Mouse (Mus musculus) limb, embryonic 14.5 days (tissue): ENCODE data around the gene Slc5a5. TPM values are rescaled to one million over a fixed set of nuclear protein-coding genes. Genes with fewer than 3 reads are reported as not detected.
"Not testable (repeated sequence)": the region's sequence is repeated elsewhere in the genome, so short reads cannot be mapped to it uniquely, and the experiment has no call there.

ENCODE experiments used
- ATAC-seq: fragments of 200-750 bp; cut with Nextera tagmentation; 2 replicates; pipeline ENCODE4 v1.8.0; 2017; ENCODE audit warnings: low read depth, moderate number of reproducible peaks, moderate TSS enrichment; ENCODE audit not compliant: low FRiP score
- DNase-seq: peaks from one replicate; pipeline ENCODE4 v3.0.0-alpha.2; 2015; ENCODE audit warnings: low spot score
- H3K27ac ChIP-seq: fragments of 300-500 bp; sonication (generic); replicated peaks from 2 replicates; pipeline ENCODE4 v1.5.1; 2014; ENCODE audit warnings: low read depth, mild to moderate bottlenecking, low read length, moderate library complexity, mixed read lengths
- H3K27me3 ChIP-seq: fragments of 300-500 bp; sonication (generic); 2 replicates; pipeline ENCODE4 v1.6.1; 2014; ENCODE audit warnings: low read length, mixed read lengths; ENCODE audit not compliant: control insufficient read depth, insufficient read depth
- H3K36me3 ChIP-seq: fragments of 300-500 bp; sonication (generic); 2 replicates; pipeline ENCODE4 v1.6.1; 2014; ENCODE audit warnings: mild to moderate bottlenecking, low read length, moderate library complexity, mixed read lengths; ENCODE audit not compliant: control insufficient read depth, insufficient read depth
- H3K4me1 ChIP-seq: fragments of 300-500 bp; sonication (generic); 2 replicates; pipeline ENCODE4 v1.6.1; 2014; ENCODE audit warnings: antibody characterized with exemption, low read length, mixed read lengths; ENCODE audit not compliant: control insufficient read depth, insufficient read depth
- H3K4me2 ChIP-seq: fragments of 300-500 bp; sonication (generic); replicated peaks from 2 replicates; pipeline ENCODE4 v1.6.1; 2014; ENCODE audit warnings: low read depth, mild to moderate bottlenecking, low read length, moderate library complexity; ENCODE audit not compliant: severe bottlenecking
- H3K4me3 ChIP-seq: fragments of 300-500 bp; sonication (generic); replicated peaks from 2 replicates; pipeline ENCODE4 v1.5.1; 2014; ENCODE audit warnings: low read length
- H3K9ac ChIP-seq: fragments of 300-500 bp; sonication (generic); 2 replicates; pipeline ENCODE4 v1.6.1; 2014; ENCODE audit warnings: mild to moderate bottlenecking, low read depth, low read length, moderate library complexity; ENCODE audit not compliant: severe bottlenecking
- H3K9me3 ChIP-seq: fragments of 300-500 bp; sonication (generic); 2 replicates; pipeline ENCODE4 v1.6.1; 2016; ENCODE audit warnings: low read length; ENCODE audit not compliant: control insufficient read depth
- POLR2A ChIP-seq: fragments of 200-500 bp; IDR thresholded peaks from 2 replicates; pipeline ENCODE4 v1.8.0; 2012; ENCODE audit warnings: inconsistent platforms, mild to moderate bottlenecking, moderate library complexity, borderline replicate concordance; ENCODE audit not compliant: insufficient read depth, insufficient read length; ENCODE audit errors: extremely low read depth
- WGBS: fragments of 180-500 bp; shearing (Covaris S2); extraction: QIAGEN DNeasy Blood & Tissue Kit; methylation state at CpG from one replicate; pipeline ENCODE4 v1.1.7; 2014; 5-methylcytosine and 5-hydroxymethylcytosine counted together
- polyA plus RNA-seq, 2 experiments: library from polyadenylated mRNA; depleted of rRNA in 1 of 2; stranded (reverse) in 1 of 2; unstranded in 1 of 2; fragments of >200 nt; fragmentation: Nextera tagmentation in 1 of 2; extraction: Ambion mirVana in 1 of 2; gene quantifications; 2 replicates each; pipeline versions ENCODE4 v1.2.1 to v1.2.3; 2012 to 2014

Gene Slc5a5
- polyA plus RNA-seq, 2 experiments, result 0.83 to 1.4 TPM

DNA sequence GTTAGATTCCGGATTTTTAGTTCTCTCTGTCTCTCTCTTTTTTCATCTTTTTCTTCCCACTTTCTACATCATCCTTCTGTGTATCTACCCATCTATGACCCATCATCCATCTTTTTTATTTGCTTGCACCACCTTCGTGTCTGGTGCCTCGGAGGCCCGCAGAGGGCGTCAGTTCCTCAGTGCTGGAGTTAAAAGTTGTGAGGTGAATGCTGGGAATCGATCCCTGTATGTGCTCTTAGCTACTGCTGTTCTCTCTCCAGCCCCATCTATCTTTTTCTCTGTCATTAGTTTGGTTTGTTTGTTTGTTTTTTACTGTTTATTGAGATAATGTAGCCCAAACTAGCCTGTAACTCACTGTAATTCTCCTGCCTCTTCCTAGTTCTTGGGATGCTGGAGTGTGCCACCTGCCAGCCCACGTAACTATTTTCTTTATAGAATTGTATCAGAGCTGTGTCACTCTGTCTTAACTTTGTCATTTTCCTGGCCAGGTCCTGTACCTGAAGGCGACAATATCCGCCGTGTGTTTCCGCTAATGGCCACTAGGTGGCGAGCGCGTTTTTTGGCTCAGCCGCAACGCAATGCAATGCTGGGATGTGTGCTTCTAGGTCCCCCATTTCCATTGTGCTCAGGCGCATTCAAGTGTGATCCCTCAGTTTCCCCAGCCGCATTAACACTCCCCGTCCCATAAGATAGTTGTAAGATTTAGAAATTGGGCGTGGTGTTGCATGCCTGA, 5.3 kb upstream of the Slc5a5 start:
- Histone ChIP-seq H3K4me3 (peak overlapping the region; percentile 77), H3K36me3 (peaks cover 30% of the 10 kb centered on the region), H3K4me1 (peaks cover 6% of the 10 kb centered on the region; the same call in 1 of the 2 replicates), H3K27me3 (peaks cover 9% of the 10 kb centered on the region), H3K9me3 (no peaks in the 10 kb centered on the region), H3K27ac (peak overlapping the region; percentile 77), H3K4me2 (peak overlapping the region; percentile 92), H3K9ac (peak overlapping the region; percentile 67)
- no peak for TF ChIP-seq POLR2A
- 0% methylated on average over 20 of the region's 20 CpGs for WGBS
- peak; percentile 38 for ATAC-seq
- DNase-seq, result peak; percentile 81

DNA sequence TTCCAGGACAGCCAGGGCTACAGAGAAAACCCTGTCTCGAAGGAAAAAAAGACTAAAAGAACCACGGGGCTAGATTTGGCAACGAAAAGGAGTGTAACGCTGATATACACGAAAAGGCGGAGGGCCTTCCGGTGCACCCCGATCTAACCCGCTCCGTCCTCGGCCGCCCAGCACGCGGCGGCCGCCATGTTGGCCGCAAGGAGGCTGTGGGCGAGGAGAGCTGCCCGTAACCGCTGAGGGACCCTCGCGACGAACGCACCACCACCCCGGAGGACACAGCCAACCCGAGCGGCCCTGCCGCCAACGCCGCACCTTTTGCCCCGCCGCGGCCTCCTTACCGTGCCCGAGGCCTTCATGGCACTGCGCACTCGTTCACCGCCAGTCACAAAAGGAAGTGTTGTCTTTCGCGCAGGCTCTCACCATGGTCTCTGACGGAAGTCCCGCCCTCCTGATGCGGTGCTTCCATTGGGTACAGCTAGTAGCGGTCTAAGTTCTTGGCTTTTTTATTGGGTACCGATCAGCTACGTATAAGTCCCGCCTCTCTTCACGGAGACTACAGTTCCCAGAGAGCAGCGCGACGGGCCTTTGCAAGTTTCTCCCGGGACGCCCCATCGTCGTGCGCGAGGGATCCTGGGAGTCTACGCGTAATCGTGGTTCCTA, 4.6 kb upstream of the Slc5a5 start, which contains the start of gene Rpl18a:
Gene Rpl18a (minus strand): TSS at position 392 of the 660 bp plus-strand sequence.
- WGBS, result under 1% methylated on average over 60 of the region's 60 CpGs
- peak; percentile 99 for DNase-seq
- H3K27ac ChIP-seq, result peak within 1 kb of the TSS; percentile 77
- H3K36me3 ChIP-seq, result peaks cover 30% of the 10 kb centered on the region
- H3K27me3 ChIP-seq, result peaks cover 16% of the 10 kb centered on the region
- H3K4me1 ChIP-seq, result peaks cover 10% of the 10 kb centered on the region
- H3K9me3 ChIP-seq, result no peaks in the 10 kb centered on the region
- peak within 1 kb of the TSS; percentile 94 for H3K4me2 ChIP-seq
- H3K4me3 ChIP-seq, result peak within 1 kb of the TSS; percentile 77
- ATAC-seq, result peak; percentile 98
- TF ChIP-seq POLR2A, result peak; percentile 87; the same call in 1 of the 2 replicates
- H3K9ac ChIP-seq, result peak within 1 kb of the TSS; percentile 88

DNA sequence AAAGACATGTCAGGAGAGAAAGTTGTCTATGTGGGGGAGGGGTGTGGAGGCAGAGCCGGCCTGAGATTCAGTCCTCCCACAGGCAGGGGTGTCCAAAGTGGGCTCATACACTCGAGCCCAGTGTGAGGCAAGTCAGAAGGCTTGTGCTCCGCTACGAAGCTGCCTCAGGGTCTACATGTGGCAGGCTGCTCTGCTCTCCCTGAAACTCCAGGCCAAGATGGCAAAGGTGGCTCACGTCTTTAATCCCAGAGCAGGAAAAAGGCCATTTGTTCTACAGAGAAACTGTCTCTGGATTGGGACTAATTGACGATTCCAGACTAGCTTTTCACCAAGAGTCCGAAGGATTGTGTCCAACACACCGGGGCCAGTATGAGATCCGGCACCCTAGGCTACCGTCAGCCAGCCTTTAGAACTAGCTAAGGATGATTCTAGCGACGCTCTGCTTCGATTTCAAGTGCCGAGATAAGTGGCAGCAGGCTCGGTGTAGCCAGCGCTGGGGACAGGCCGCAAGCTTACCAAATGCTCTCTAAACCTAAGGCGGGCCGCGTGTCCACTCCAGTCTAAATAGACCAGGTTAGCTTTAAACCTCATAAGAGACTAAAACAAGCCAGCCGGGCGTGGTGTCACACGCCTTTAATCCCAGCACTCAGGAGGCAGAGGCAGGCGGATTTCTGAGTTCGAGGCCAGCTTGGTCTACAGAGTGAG, 3.9 kb upstream of the Slc5a5 start:
- no peaks in the 10 kb centered on the region for H3K9me3 ChIP-seq
- no peak for TF ChIP-seq POLR2A
- H3K9ac ChIP-seq, result peak overlapping the region; percentile 88
- H3K36me3 ChIP-seq, result peaks cover 30% of the 10 kb centered on the region
- WGBS, result 4% methylated on average over 25 of the region's 25 CpGs
- peak overlapping the region; percentile 77 for H3K4me3 ChIP-seq
- H3K27ac ChIP-seq, result 0 out of 2 replicates have a peak overlapping the region, but pooled peaks have one; percentile 49
- peaks cover 10% of the 10 kb centered on the region for H3K4me1 ChIP-seq
- H3K27me3 ChIP-seq, result peaks cover 22% of the 10 kb centered on the region
- no peak for DNase-seq
- ATAC-seq, result no peak
- H3K4me2 ChIP-seq, result peak overlapping the region; percentile 94

DNA sequence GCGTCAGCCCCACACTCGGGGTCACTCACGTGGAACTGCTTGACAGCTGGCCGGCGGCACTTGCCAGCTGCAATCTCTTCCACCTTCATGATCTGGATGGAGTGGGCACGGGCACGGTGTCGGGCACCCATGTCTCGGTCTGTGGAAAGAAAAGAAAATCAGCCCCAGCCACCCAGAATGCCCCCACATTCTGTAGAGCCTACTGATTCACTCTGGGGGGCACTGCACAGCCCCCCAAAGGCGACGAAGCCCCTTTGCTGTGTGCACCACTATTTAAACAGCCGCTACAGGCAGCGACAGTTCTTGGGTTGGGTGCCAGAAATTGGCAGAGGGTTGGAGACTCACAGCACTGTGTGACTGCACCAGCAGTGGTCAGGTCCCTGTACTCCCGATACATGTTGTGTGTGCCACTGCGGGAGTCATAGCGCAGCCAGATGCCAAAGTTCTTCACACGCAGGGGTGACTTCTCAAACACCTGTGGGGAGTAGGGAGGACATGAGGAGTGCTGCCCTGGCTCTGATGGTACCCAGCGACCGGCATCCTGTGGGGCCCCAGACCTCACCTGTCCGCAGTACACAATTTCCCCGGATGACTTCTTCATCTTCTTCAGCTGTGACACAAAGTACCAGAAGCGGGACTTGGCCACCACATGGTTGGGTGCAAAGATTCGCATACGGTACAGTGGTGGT, 3.2 kb upstream of the Slc5a5 start:
- H3K4me1 ChIP-seq, DNase-seq, H3K9me3 ChIP-seq, H3K27ac ChIP-seq, ATAC-seq: not testable (repeated sequence)
- peaks cover 30% of the 10 kb centered on the region for H3K27me3 ChIP-seq
- peaks cover 30% of the 10 kb centered on the region for H3K36me3 ChIP-seq
- peak overlapping the region; percentile 94 for H3K4me2 ChIP-seq
- H3K4me3 ChIP-seq, result peak overlapping the region; percentile 77
- 87% methylated on average over 22 of the region's 24 CpGs for WGBS
- 0 out of 2 replicates have a peak overlapping the region, but pooled peaks have one; percentile 88 for H3K9ac ChIP-seq
